Mouse (Mus musculus): ENCODE measurements around the gene Dad1.

GRCm38 (mm10) chr14:54230638-54231150 lies 23.2 kb downstream of the Dad1 start:
- TF ChIP-seq POLR2A (IDR thresholded peaks at IDR 0.05; ENCODE audit: borderline replicate concordance, extremely low read depth, low read depth, low read length): no peak
- TF ChIP-seq CTCF (IDR thresholded peaks at IDR 0.05; ENCODE audit: insufficient read depth, low read length): no peak

Measured in lung, adult 2 months (tissue).